Mouse (Mus musculus): ENCODE results near the gene Gucy1b2. TPM values are rescaled to one million over a fixed set of nuclear protein-coding genes. Genes with fewer than 3 reads are reported as not detected.

Gene Gucy1b2
- polyA plus RNA-seq, 1 experiment from 2014 or later = 0.06 TPM

DNA sequence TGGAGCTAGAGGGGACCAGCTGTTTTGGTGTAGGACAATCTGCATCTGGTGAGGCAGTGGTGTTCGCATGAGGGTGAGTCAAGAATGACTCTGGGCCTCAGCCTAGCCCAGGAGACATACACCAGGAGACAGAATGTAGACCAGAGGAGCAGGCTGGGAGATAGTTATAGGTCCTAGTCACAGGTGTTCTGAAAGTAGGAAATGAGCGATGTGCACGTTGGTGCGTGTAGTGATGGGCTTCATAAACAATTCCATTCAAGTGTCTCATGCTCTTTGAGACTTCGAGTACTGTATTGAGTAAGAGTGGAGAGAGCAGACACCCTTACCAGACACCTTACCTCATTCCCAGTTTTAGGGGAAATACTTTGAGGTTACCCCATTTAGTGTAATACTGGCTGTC, 102.3 kb downstream of the Gucy1b2 start:
- no peaks in the 10 kb centered on the region for H3K4me1 ChIP-seq (ENCODE audit: control insufficient read depth, insufficient read depth, low read length)
- H3K9me3 ChIP-seq (ENCODE audit: control insufficient read depth, low read length) = no peaks in the 10 kb centered on the region
- H3K9ac ChIP-seq (ENCODE audit: low read depth, low read length) = no peak overlapping the region
- H3K27me3 ChIP-seq (replicated peaks; ENCODE audit: control insufficient read depth, insufficient read depth, low read length) = no peaks in the 10 kb centered on the region
- no peak overlapping the region for H3K4me3 ChIP-seq (ENCODE audit: low read length)
- 92% methylated on average over 5 of the region's 5 CpGs for WGBS
- H3K4me2 ChIP-seq (ENCODE audit: low read depth, low read length) = no peak overlapping the region
- no peaks in the 10 kb centered on the region for H3K36me3 ChIP-seq (ENCODE audit: control insufficient read depth, insufficient read depth, low read length)
- ATAC-seq = no peak
- no peak overlapping the region for H3K27ac ChIP-seq (ENCODE audit: low read length)

DNA sequence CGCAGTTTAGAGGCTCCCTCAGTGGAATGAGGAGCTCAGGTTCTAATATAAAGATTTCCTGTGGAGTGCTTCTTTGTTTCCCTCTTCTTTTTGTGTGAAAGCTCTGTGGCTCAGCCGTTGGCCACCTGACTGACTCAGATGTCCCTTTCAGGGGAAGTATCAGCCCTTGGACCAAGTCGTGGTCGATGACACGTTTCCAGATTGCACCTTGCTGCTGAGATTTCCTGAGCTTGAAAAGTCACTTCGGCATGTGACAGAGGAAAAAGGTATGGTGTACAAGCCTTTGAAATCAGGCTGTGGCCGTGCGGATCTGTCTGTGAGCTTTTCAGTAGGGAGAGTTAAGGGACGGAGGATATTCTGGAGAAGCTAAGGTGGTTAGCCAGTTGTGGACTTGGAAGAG, 102.7 kb downstream of the Gucy1b2 start:
- no peak for ATAC-seq

DNA sequence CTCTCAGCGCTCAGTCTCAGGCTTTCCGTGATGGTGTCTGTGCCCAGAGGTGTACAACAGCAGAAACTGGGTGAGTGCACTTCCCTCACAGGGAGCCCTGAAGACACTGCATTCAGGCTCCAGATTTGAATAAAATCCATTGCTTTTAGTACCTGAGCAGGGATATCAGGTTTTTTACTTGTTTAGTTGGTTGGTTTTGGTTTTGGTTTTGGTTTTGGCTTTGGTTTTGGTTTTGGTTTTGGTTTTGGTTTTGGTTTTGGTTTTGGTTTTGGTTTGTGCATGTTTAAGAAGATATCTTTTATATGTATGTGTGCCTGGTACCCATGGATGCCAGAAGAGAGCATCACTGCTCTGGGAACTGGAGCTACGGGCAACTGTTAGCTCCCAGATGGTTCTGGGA, 105.2 kb downstream of the Gucy1b2 start:
- Histone ChIP-seq H3K9me3 (ENCODE audit: control insufficient read depth, low read length) (no peaks in the 10 kb centered on the region), H3K27me3 (replicated peaks; ENCODE audit: control insufficient read depth, insufficient read depth, low read length) (no peaks in the 10 kb centered on the region), H3K36me3 (ENCODE audit: control insufficient read depth, insufficient read depth, low read length) (no peaks in the 10 kb centered on the region), H3K27ac (ENCODE audit: low read length) (no peak overlapping the region), H3K4me1 (ENCODE audit: control insufficient read depth, insufficient read depth, low read length) (no peaks in the 10 kb centered on the region), H3K9ac (ENCODE audit: low read depth, low read length) (no peak overlapping the region), H3K4me2 (ENCODE audit: low read depth, low read length) (no peak overlapping the region), H3K4me3 (ENCODE audit: low read length) (no peak overlapping the region)
- WGBS = 94% methylated on average over 3 of the region's 3 CpGs
- ATAC-seq = no peak

More for the DNA sequence above, 102.7 kb downstream of the Gucy1b2 start:
- H3K27me3 ChIP-seq (replicated peaks; ENCODE audit: control insufficient read depth, insufficient read depth, low read length) = no peaks in the 10 kb centered on the region
- H3K9ac ChIP-seq (ENCODE audit: low read depth, low read length) = no peak overlapping the region
- no peaks in the 10 kb centered on the region for H3K36me3 ChIP-seq (ENCODE audit: control insufficient read depth, insufficient read depth, low read length)
- H3K27ac ChIP-seq (ENCODE audit: low read length) = no peak overlapping the region
- no peaks in the 10 kb centered on the region for H3K4me1 ChIP-seq (ENCODE audit: control insufficient read depth, insufficient read depth, low read length)
- H3K9me3 ChIP-seq (ENCODE audit: control insufficient read depth, low read length) = no peaks in the 10 kb centered on the region
- H3K4me3 ChIP-seq (ENCODE audit: low read length) = no peak overlapping the region
- WGBS = 86% methylated on average over 9 of the region's 9 CpGs
- no peak overlapping the region for H3K4me2 ChIP-seq (ENCODE audit: low read depth, low read length)

DNA sequence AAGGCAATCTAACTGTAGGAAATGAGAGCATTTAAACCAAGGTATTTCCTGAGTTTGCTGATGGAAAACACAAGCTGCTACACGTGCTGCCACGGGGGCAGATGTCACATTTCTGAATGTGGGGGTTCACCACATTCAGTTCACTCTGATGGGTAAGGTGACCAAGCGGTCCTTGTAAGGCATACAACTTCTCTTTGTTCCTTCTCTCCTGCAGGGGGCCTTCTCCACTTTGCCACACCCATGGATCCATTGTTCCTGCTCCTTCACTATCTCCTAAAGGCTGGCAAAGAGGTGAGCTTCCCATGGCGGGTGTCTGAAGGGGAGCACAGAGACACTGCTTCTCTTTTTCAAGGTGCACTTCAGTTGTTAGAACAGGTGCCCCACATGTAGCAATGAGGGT, 105.9 kb downstream of the Gucy1b2 start:
- no peaks in the 10 kb centered on the region for H3K9me3 ChIP-seq (ENCODE audit: control insufficient read depth, low read length)
- H3K4me3 ChIP-seq (ENCODE audit: low read length) = no peak overlapping the region
- H3K27me3 ChIP-seq (replicated peaks; ENCODE audit: control insufficient read depth, insufficient read depth, low read length) = no peaks in the 10 kb centered on the region
- H3K27ac ChIP-seq (ENCODE audit: low read length) = no peak overlapping the region
- ATAC-seq = no peak
- no peak overlapping the region for H3K4me2 ChIP-seq (ENCODE audit: low read depth, low read length)
- whole genome bisulfite sequencing = 88% methylated on average over 4 of the region's 4 CpGs
- H3K9ac ChIP-seq (ENCODE audit: low read depth, low read length) = no peak overlapping the region
- no peaks in the 10 kb centered on the region for H3K36me3 ChIP-seq (ENCODE audit: control insufficient read depth, insufficient read depth, low read length)
- no peaks in the 10 kb centered on the region for H3K4me1 ChIP-seq (ENCODE audit: control insufficient read depth, insufficient read depth, low read length)

DNA sequence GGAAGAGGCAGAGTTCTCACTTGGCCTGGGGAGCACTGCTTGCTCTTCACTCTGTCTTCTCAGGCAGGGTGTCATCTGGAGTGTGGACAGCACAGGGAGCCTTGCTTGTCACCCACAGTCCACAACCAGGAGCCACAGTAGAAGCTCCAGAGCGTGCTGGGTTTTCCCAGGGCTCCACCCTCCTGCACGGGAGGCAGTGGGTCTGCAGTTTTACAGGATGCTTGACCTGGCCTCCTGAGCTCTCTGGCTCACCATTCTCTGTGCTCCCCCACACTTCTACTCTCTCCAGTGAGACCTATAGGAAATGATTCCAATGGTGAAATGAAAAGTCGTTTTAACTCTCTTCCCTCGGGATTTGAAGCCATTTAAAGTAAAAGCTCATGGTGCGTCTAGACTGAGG, 106.3 kb downstream of the Gucy1b2 start:
- H3K27ac ChIP-seq (ENCODE audit: low read length) = no peak overlapping the region
- no peak for ATAC-seq
- H3K4me1 ChIP-seq (ENCODE audit: control insufficient read depth, insufficient read depth, low read length) = no peaks in the 10 kb centered on the region
- no peaks in the 10 kb centered on the region for H3K9me3 ChIP-seq (ENCODE audit: control insufficient read depth, low read length)
- no peaks in the 10 kb centered on the region for H3K36me3 ChIP-seq (ENCODE audit: control insufficient read depth, insufficient read depth, low read length)
- H3K9ac ChIP-seq (ENCODE audit: low read depth, low read length) = no peak overlapping the region
- H3K27me3 ChIP-seq (replicated peaks; ENCODE audit: control insufficient read depth, insufficient read depth, low read length) = no peaks in the 10 kb centered on the region
- H3K4me3 ChIP-seq (ENCODE audit: low read length) = no peak overlapping the region
- 81% methylated on average over 5 of the region's 5 CpGs for WGBS
- H3K4me2 ChIP-seq (ENCODE audit: low read depth, low read length) = no peak overlapping the region

DNA sequence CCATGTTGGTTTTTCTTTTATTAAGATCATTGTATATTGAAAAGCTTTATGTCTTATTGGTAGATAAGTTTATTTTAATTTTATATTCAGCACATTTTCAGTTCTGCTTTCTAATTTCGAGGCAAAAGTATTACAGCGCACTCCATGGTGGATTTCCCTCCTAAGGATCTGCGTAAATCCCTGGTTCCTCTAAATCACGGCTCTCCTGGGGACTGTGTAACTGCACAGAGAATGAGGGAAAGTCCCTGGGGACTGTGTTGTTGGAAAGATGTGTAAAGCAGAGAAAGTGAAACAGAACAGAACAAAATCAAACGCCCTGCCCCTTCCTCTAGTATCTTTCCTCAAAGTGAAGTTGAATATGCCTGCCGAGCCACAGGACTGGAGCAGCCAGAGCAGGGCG, 109.0 kb downstream of the Gucy1b2 start:
- Histone ChIP-seq H3K4me3 (ENCODE audit: low read length) (no peak overlapping the region), H3K36me3 (ENCODE audit: control insufficient read depth, insufficient read depth, low read length) (no peaks in the 10 kb centered on the region), H3K27ac (ENCODE audit: low read length) (no peak overlapping the region), H3K27me3 (replicated peaks; ENCODE audit: control insufficient read depth, insufficient read depth, low read length) (no peaks in the 10 kb centered on the region), H3K4me1 (ENCODE audit: control insufficient read depth, insufficient read depth, low read length) (no peaks in the 10 kb centered on the region), H3K9me3 (ENCODE audit: control insufficient read depth, low read length) (no peaks in the 10 kb centered on the region), H3K4me2 (ENCODE audit: low read depth, low read length) (no peak overlapping the region), H3K9ac (ENCODE audit: low read depth, low read length) (no peak overlapping the region)
- 76% methylated on average over 7 of the region's 7 CpGs for WGBS
- no peak for ATAC-seq

DNA sequence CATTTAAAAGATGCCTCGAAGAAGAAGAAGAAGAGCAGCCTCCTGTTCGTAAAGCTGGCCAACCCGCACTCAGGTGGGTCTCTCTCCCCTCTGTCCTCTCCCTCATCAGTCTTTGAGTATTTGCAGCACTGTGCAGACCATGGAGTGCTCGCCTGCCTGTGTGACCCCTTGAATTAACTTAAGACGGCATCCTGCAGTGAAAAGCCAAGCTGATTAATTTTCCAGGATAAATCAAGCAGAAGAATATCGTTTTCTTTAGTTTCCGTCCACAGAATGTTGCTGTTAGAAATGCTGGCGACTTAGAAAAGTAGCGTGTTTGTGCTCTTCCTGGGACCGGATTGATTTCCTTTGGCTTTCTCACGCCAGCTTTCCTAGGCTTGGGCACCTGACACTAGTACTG, 109.5 kb downstream of the Gucy1b2 start:
- no peak overlapping the region for H3K9ac ChIP-seq (ENCODE audit: low read depth, low read length)
- H3K36me3 ChIP-seq (ENCODE audit: control insufficient read depth, insufficient read depth, low read length) = no peaks in the 10 kb centered on the region
- WGBS = 83% methylated on average over 11 of the region's 11 CpGs
- H3K4me1 ChIP-seq (ENCODE audit: control insufficient read depth, insufficient read depth, low read length) = no peaks in the 10 kb centered on the region
- H3K4me3 ChIP-seq (ENCODE audit: low read length) = no peak overlapping the region
- H3K9me3 ChIP-seq (ENCODE audit: control insufficient read depth, low read length) = no peaks in the 10 kb centered on the region
- ATAC-seq = no peak
- no peaks in the 10 kb centered on the region for H3K27me3 ChIP-seq (replicated peaks; ENCODE audit: control insufficient read depth, insufficient read depth, low read length)
- H3K4me2 ChIP-seq (ENCODE audit: low read depth, low read length) = no peak overlapping the region
- H3K27ac ChIP-seq (ENCODE audit: low read length) = no peak overlapping the region

Other genes with a start within 250 kb of the Gucy1b2 start
- gene Rnaseh2b, start 163.7 kb downstream of the Gucy1b2 start, polyA plus RNA-seq (2015; fragmentation: Nextera tagmentation; extraction: Ambion mirVana) = 54.8 and 54.9 TPM in 2 replicates
- gene Dleu7, start 163.2 kb downstream of the Gucy1b2 start, polyA plus RNA-seq (2015; fragmentation: Nextera tagmentation; extraction: Ambion mirVana) = 0.57 and 0.77 TPM in 2 replicates
- gene Fam124a, start 99.4 kb upstream of the Gucy1b2 start, polyA plus RNA-seq (2015; fragmentation: Nextera tagmentation; extraction: Ambion mirVana) = 4.5 and 5.0 TPM in 2 replicates
- gene Gm4131, start 110.6 kb upstream of the Gucy1b2 start, polyA plus RNA-seq (2015; fragmentation: Nextera tagmentation; extraction: Ambion mirVana) = 0.18 TPM in 1 of 2 replicates, not detected in the other
- not detected in 2 replicates for gene Serpine3, start 207.4 kb upstream of the Gucy1b2 start, polyA plus RNA-seq (2015; fragmentation: Nextera tagmentation; extraction: Ambion mirVana)